Mouse (Mus musculus) E14TG2a.4 (cell line): Measurements from ENCODE around the gene Vstm2a.

Experiments used
- CTCF ChIP-seq: conservative IDR thresholded peaks from 2 replicates; pipeline ENCODE4 v1.5.1; 2014; ENCODE audit warnings: low read length
- NANOG ChIP-seq: IDR thresholded peaks from 2 replicates; pipeline ENCODE4 v1.6.1; 2014; ENCODE audit warnings: borderline replicate concordance, low read length, mixed read lengths
- POU5F1 ChIP-seq: IDR thresholded peaks from 2 replicates; pipeline ENCODE4 v1.6.1; 2014; ENCODE audit warnings: low read length, borderline replicate concordance

DNA sequence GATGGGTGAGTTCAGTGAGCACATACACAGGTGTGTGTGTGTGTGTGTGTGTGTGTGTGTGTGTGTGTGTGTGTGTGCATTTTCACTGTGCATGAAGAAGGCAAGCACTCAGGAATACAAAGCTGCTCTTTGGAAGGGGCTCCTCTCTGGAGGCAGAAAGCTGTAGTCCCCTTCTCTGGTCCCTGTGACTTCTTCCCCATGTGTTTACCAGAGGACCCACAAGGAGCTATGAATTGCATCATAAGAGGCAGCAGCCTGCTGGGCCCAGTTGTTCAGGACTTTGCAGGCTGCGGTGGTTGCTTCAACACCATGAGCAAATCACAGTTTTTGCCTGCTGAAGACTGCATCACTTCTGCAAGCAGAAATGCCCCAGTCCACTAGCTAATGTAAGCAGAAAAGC, 776 bp downstream of the Vstm2a start:
- TF ChIP-seq CTCF (no peak), POU5F1 (no peak), NANOG (no peak)
